Mouse (Mus musculus) induced T-regulatory cell, adult 2 months (primary cell): Measurements from ENCODE around the gene Rhoh.

Experiments used
- DNase-seq: peaks from one replicate; pipeline ENCODE4 v3.0.0-alpha.2; 2012; ENCODE audit warnings: low read depth

Rhoh gene

GRCm38 (mm10) chr5:65859396-65859795, 1.6 kb upstream of the Rhoh start:
- DNase-seq, result peak; percentile 68

- DNase-seq, result peak; percentile 63
Observed at GRCm38 (mm10) chr5:65860281-65861000, 572 bp upstream of the Rhoh start.

GRCm38 (mm10) chr5:65862217-65862927, 1.4 kb downstream of the Rhoh start:
- peak; percentile 47 for DNase-seq

GRCm38 (mm10) chr5:65863349-65863749, 2.3 kb downstream of the Rhoh start:
- DNase-seq, result peak; percentile 98

GRCm38 (mm10) chr5:65864486-65864885, 3.5 kb downstream of the Rhoh start:
- no peak for DNase-seq

GRCm38 (mm10) chr5:65864946-65865345, 3.9 kb downstream of the Rhoh start:
- DNase-seq, result peak; percentile 64

- peak; percentile 63 for DNase-seq
Observed at GRCm38 (mm10) chr5:65866591-65866990, 5.6 kb downstream of the Rhoh start.

GRCm38 (mm10) chr5:65867380-65868116, 6.5 kb downstream of the Rhoh start:
- DNase-seq, result peak; percentile 86

- peak; percentile 49 for DNase-seq
Observed at GRCm38 (mm10) chr5:65868419-65868818, 7.4 kb downstream of the Rhoh start.

- peak; percentile 68 for DNase-seq
Observed at GRCm38 (mm10) chr5:65869660-65870059, 8.6 kb downstream of the Rhoh start.

GRCm38 (mm10) chr5:65871276-65871875, 10.4 kb downstream of the Rhoh start:
- DNase-seq, result peak; percentile 90

- DNase-seq, result peak; percentile 80
Observed at GRCm38 (mm10) chr5:65873212-65873611, 12.2 kb downstream of the Rhoh start.

- peak; percentile 57 for DNase-seq
Observed at GRCm38 (mm10) chr5:65875269-65875668, 14.3 kb downstream of the Rhoh start.

- no peak for DNase-seq
Observed at GRCm38 (mm10) chr5:65878367-65878766, 17.4 kb downstream of the Rhoh start.

GRCm38 (mm10) chr5:65881254-65881653, 20.2 kb downstream of the Rhoh start:
- peak; percentile 51 for DNase-seq

- DNase-seq, result peak; percentile 75
Observed at GRCm38 (mm10) chr5:65882476-65883205, 21.6 kb downstream of the Rhoh start.

GRCm38 (mm10) chr5:65883355-65883754, 22.3 kb downstream of the Rhoh start:
- DNase-seq, result peak; percentile 91

GRCm38 (mm10) chr5:65885699-65886443, 24.9 kb downstream of the Rhoh start:
- DNase-seq, result peak; percentile 64

- DNase-seq, result peak; percentile 67
Observed at GRCm38 (mm10) chr5:65888102-65888501, 27.1 kb downstream of the Rhoh start.

GRCm38 (mm10) chr5:65888998-65889397, 28.0 kb downstream of the Rhoh start:
- DNase-seq, result peak; percentile 78
